In the genomic region with DNA sequence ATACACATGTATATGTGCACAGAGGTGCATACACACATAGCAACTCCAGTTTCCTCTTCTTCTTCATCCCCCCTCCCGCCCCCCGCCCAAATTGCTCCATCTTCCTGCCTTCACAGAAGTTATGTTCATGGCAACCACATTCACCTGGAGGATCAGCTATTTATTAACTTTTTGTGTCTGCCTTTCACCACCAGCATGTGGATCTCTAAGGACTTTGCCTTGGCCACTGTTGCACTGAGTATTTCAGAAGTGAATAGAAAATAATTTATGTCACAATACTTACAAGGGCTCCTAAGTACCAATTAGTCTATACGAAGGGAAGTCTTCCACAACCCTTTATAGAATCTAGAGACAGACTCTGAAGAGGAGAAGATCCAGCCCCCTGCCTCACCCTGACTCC, we compare ENCODE assay signal across 34 mouse cellular contexts. TPM values are rescaled to one million over a fixed set of nuclear protein-coding genes. Genes with fewer than 3 reads are reported as not detected.
DNase-seq lines count a peak whose midpoint lies in the region; ATAC-seq lines count a peak whose summit lies in the region.
"Had no signal": no experiment of that assay in that cellular context is flagged by ENCODE, and none has a peak within 500 bp of the region (broad histone marks: within the 10 kb centered on the region; RNA-seq: fewer than 3 reads in every experiment).

No protein-coding gene starts in this region.

- no peak overlapping the region for H3K4me3 ChIP-seq in heart, embryonic 12.5 days
- H3K4me3 ChIP-seq in heart, embryonic 15.5 days: no peak overlapping the region
- H3K4me3 ChIP-seq: embryonic facial prominence, embryonic 12.5 days; embryonic facial prominence, embryonic 15.5 days; gastrocnemius, adult 2 months had no signal

- no peaks in the 10 kb centered on the region for H3K9me3 ChIP-seq in heart, embryonic 12.5 days (replicated peaks)
- no peaks in the 10 kb centered on the region for H3K9me3 ChIP-seq in heart, embryonic 15.5 days (replicated peaks)
- H3K9me3 ChIP-seq: embryonic facial prominence, embryonic 12.5 days; embryonic facial prominence, embryonic 15.5 days had no signal

- no peak overlapping the region for H3K9ac ChIP-seq in heart, embryonic 12.5 days
- no peak overlapping the region for H3K9ac ChIP-seq in heart, embryonic 15.5 days
- H3K9ac ChIP-seq: embryonic facial prominence, embryonic 12.5 days; embryonic facial prominence, embryonic 15.5 days; forebrain, postnatal 0 days; hindbrain, embryonic 14.5 days had no signal

- DNase-seq in heart, postnatal 25 days (ENCODE audit: low spot score): no peak
- no peak for DNase-seq in heart, adult 9 months (ENCODE audit: low spot score in 2 of 2)
- DNase-seq in kidney, adult 9 months: peak; percentile 60
- no peak for DNase-seq in kidney, postnatal 10 days
- DNase-seq: adrenal gland, adult 2 months; adrenal gland, postnatal 14 days; cerebellum, adult 11 months; cerebellum, adult 2 months; cerebellum, adult 9-11 months; cerebellum, postnatal 25 days; forebrain, postnatal 0 days; gastrocnemius, adult 2 months; gastrocnemius, postnatal 14 days; heart, adult 11 months; kidney, adult 18-20 months had no signal

- H3K36me3 ChIP-seq in heart, embryonic 12.5 days: no peaks in the 10 kb centered on the region
- no peaks in the 10 kb centered on the region for H3K36me3 ChIP-seq in heart, embryonic 15.5 days
- H3K36me3 ChIP-seq: embryonic facial prominence, embryonic 12.5 days; embryonic facial prominence, embryonic 15.5 days had no signal

- no peak for ATAC-seq in heart, embryonic 12.5 days (ENCODE audit: insufficient number of reproducible peaks, low FRiP score)
- ATAC-seq in heart, embryonic 15.5 days (replicated peaks; ENCODE audit: insufficient number of reproducible peaks, insufficient read depth, low FRiP score, low read depth): no peak
- ATAC-seq: CD4-positive, CD25-positive, alpha-beta regulatory T cell, adult 4 months; forebrain, embryonic 14.5 days; hindbrain, postnatal 0 days; inflammation-experienced regulatory T-cells, adult 6 months; intestine, embryonic 16.5 days had no signal

- H3K27me3 ChIP-seq in heart, embryonic 12.5 days (replicated peaks): no peaks in the 10 kb centered on the region
- no peaks in the 10 kb centered on the region for H3K27me3 ChIP-seq in heart, embryonic 15.5 days
- H3K27me3 ChIP-seq: embryonic facial prominence, embryonic 12.5 days; embryonic facial prominence, embryonic 15.5 days had no signal

- H3K27ac ChIP-seq in heart, embryonic 12.5 days (ENCODE audit: poor library complexity, severe bottlenecking): peak overlapping the region; percentile 89; the same call in 1 of the 2 replicates
- H3K27ac ChIP-seq in heart, embryonic 15.5 days: peak overlapping the region; percentile 86
- H3K27ac ChIP-seq: embryonic facial prominence, embryonic 12.5 days; embryonic facial prominence, embryonic 15.5 days; gastrocnemius, adult 2 months; hindbrain, embryonic 14.5 days; hindbrain, postnatal 0 days had no signal

- intact Hi-C loops in heart, postnatal 25 days (cut with DNase I): no loop called here

- WGBS in heart, embryonic 12.5 days: 83% methylated on average over 3 of the region's 3 CpGs
- 87% methylated on average over 3 of the region's 3 CpGs for WGBS in heart, embryonic 15.5 days

- H3K4me2 ChIP-seq in heart, embryonic 12.5 days: no peak overlapping the region
- H3K4me2 ChIP-seq in heart, embryonic 15.5 days: no peak overlapping the region
- H3K4me2 ChIP-seq: embryonic facial prominence, embryonic 12.5 days; embryonic facial prominence, embryonic 15.5 days; hindbrain, embryonic 14.5 days had no signal

- peaks cover 45% of the 10 kb centered on the region for H3K4me1 ChIP-seq in heart, embryonic 12.5 days (replicated peaks)
- H3K4me1 ChIP-seq in heart, embryonic 15.5 days (replicated peaks): peaks cover 45% of the 10 kb centered on the region
- H3K4me1 ChIP-seq: embryonic facial prominence, embryonic 15.5 days had no signal

RNA-seq across cellular contexts. Expression of a gene that starts 21.9 kb away (rescaled TPM):
- not detected in 2 replicates for polyA plus RNA-seq in heart, embryonic 12.5 days (2016; fragmentation: Nextera tagmentation; extraction: Ambion mirVana)
- not detected for total RNA-seq in heart, postnatal 25 days (2021)
- polyA plus RNA-seq in heart, embryonic 15.5 days (2015; fragmentation: Nextera tagmentation; extraction: Ambion mirVana): not detected in 2 replicates
- total RNA-seq: adrenal gland, adult 2 months; adrenal gland, postnatal 14 days; adrenal gland, postnatal 4 days; common myeloid progenitor, adult 5-6 weeks; forebrain, postnatal 0 days; gastrocnemius, adult 2 months; gastrocnemius, postnatal 14 days; gastrocnemius, postnatal 4 days; heart, postnatal 4 days; hindbrain, postnatal 0 days; MEL had no signal
- polyA plus RNA-seq: adrenal gland, adult 2 months; CD4-positive, CD25-positive, alpha-beta regulatory T cell, adult 4 months; cerebellum, adult 2 months; embryonic facial prominence, embryonic 12.5 days; embryonic facial prominence, embryonic 15.5 days; forebrain, embryonic 11.5 days; forebrain, embryonic 14.5 days; forebrain, postnatal 0 days; frontal cortex, adult 2 months; hindbrain, embryonic 11.5 days; hindbrain, embryonic 14.5 days; hindbrain, postnatal 0 days; inflammation-experienced regulatory T-cells, adult 6 months; intestine, embryonic 16.5 days had no signal

RNA-seq across cellular contexts. Expression of a gene that starts 23.3 kb away (rescaled TPM):
- not detected in 2 replicates for polyA plus RNA-seq in heart, embryonic 12.5 days (2016; fragmentation: Nextera tagmentation; extraction: Ambion mirVana)
- not detected for total RNA-seq in heart, postnatal 25 days (2021)
- not detected in 2 replicates for polyA plus RNA-seq in heart, embryonic 15.5 days (2015; fragmentation: Nextera tagmentation; extraction: Ambion mirVana)
- total RNA-seq: adrenal gland, postnatal 14 days; common myeloid progenitor, adult 5-6 weeks; gastrocnemius, adult 2 months; gastrocnemius, postnatal 14 days; gastrocnemius, postnatal 4 days; heart, postnatal 4 days; MEL had no signal
- polyA plus RNA-seq: adrenal gland, adult 2 months; C2C12; CD4-positive, CD25-positive, alpha-beta regulatory T cell, adult 4 months; embryonic facial prominence, embryonic 12.5 days; embryonic facial prominence, embryonic 15.5 days; forebrain, embryonic 11.5 days; forebrain, embryonic 14.5 days; forebrain, postnatal 0 days; hindbrain, embryonic 11.5 days; hindbrain, embryonic 14.5 days; hindbrain, postnatal 0 days; inflammation-experienced regulatory T-cells, adult 6 months; intestine, embryonic 16.5 days had no signal

RNA-seq across cellular contexts. Expression of a gene that starts 25.3 kb away (rescaled TPM):
- not detected in 2 replicates for polyA plus RNA-seq in heart, embryonic 12.5 days (2016; fragmentation: Nextera tagmentation; extraction: Ambion mirVana)
- not detected for total RNA-seq in heart, postnatal 25 days (2021)
- not detected in 2 replicates for polyA plus RNA-seq in heart, embryonic 15.5 days (2015; fragmentation: Nextera tagmentation; extraction: Ambion mirVana)
- total RNA-seq: adrenal gland, adult 2 months; adrenal gland, postnatal 14 days; adrenal gland, postnatal 4 days; common myeloid progenitor, adult 5-6 weeks; forebrain, postnatal 0 days; gastrocnemius, adult 2 months; gastrocnemius, postnatal 14 days; gastrocnemius, postnatal 4 days; heart, postnatal 4 days; hindbrain, postnatal 0 days had no signal
- polyA plus RNA-seq: adrenal gland, adult 2 months; CD4-positive, CD25-positive, alpha-beta regulatory T cell, adult 4 months; cerebellum, adult 2 months; embryonic facial prominence, embryonic 12.5 days; embryonic facial prominence, embryonic 15.5 days; forebrain, embryonic 14.5 days; forebrain, postnatal 0 days; frontal cortex, adult 2 months; hindbrain, embryonic 11.5 days; hindbrain, embryonic 14.5 days; hindbrain, postnatal 0 days; inflammation-experienced regulatory T-cells, adult 6 months; intestine, embryonic 16.5 days had no signal
